In the genomic region with DNA sequence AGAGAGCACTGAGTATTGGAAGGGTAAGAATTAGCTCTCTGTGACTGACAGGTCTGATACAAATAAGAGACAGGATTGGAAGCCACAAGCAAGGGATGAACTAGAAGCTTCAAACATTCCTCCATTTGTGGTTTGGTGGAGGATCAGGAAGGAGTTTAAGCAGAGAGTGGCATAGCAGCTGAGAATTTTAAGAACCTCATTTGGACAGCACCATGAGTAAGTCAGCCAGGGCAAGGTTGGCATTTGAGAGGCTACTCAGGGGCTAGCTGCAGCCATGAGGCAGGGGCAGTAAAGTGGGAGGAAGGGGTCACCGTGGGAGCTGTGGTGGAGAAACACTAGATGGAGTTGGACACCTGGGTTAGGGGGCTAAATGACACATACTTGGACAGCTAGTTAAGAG, we compare ENCODE assay signal across 21 mouse cellular contexts.
"Had no signal": no experiment of that assay in that cellular context is flagged by ENCODE, and none has a peak within 500 bp of the region (broad histone marks: within the 10 kb centered on the region; RNA-seq: fewer than 3 reads in every experiment).

No protein-coding gene starts in this region.

- H3K9ac ChIP-seq: liver, postnatal 0 days; lung, embryonic 15.5 days; midbrain, embryonic 13.5 days; midbrain, embryonic 15.5 days; neural tube, embryonic 13.5 days; neural tube, embryonic 15.5 days had no signal

- H3K4me3 ChIP-seq: lung, embryonic 15.5 days; megakaryocyte, embryonic 14.5 days; midbrain, embryonic 13.5 days; midbrain, embryonic 15.5 days; neural tube, embryonic 13.5 days; neural tube, embryonic 15.5 days had no signal

- H3K9me3 ChIP-seq: lung, embryonic 15.5 days; megakaryocyte, embryonic 14.5 days; midbrain, embryonic 13.5 days; midbrain, embryonic 15.5 days; neural tube, embryonic 13.5 days; neural tube, embryonic 15.5 days had no signal

- H3K4me2 ChIP-seq: lung, embryonic 15.5 days; midbrain, embryonic 11.5 days; midbrain, embryonic 13.5 days; midbrain, embryonic 15.5 days; neural tube, embryonic 13.5 days; neural tube, embryonic 15.5 days had no signal

- H3K4me1 ChIP-seq: lung, embryonic 15.5 days had no signal

- H3K27ac ChIP-seq: lung, embryonic 15.5 days; macrophage; midbrain, embryonic 13.5 days; midbrain, embryonic 15.5 days; neural tube, embryonic 13.5 days; neural tube, embryonic 15.5 days had no signal

- ATAC-seq: liver, postnatal 0 days; lung, postnatal 0 days; midbrain, embryonic 13.5 days; midbrain, embryonic 15.5 days had no signal

- H3K27me3 ChIP-seq: lung, embryonic 15.5 days; midbrain, embryonic 15.5 days; neural tube, embryonic 15.5 days had no signal

- DNase-seq: liver, postnatal 0 days; lung, adult 2 months; lung, postnatal 14 days; lung, postnatal 36 days; retina, postnatal 1 day; right cerebral cortex, adult 18-20 months; right cerebral cortex, postnatal 25 days; right cerebral cortex, postnatal 4 days; spleen, adult 18-20 months; thymus, adult 18-20 months; thymus, postnatal 14 days; thymus, postnatal 36 days had no signal

- H3K36me3 ChIP-seq: lung, embryonic 15.5 days; midbrain, embryonic 13.5 days; midbrain, embryonic 15.5 days; neural tube, embryonic 13.5 days; neural tube, embryonic 15.5 days had no signal
